Mouse (Mus musculus): ENCODE results near the gene Mrtfa.

DNA sequence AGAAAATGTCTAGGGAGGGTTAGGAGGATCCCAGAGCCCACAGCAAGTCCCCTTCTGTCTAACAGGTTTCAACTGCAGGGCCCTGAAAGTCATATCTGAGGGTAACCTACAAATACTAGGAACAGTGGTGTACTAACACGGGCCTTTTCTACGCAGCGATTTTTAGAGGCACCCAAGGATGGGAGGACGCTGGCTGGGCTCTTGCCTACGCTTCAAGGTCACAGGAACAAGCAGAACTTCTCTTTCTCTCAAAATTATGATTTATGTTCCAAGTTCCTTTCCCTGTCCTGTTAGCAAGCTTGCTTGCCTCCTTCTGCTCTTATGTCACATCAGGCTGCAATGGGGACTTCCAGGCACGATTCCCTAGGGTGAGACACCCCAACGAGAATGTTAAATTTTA lies 144.5 kb downstream of the Mrtfa start:
- TF ChIP-seq CTCF (IDR thresholded peaks at IDR 0.05; ENCODE audit: borderline replicate concordance, insufficient read depth, low read length) (no peak), POLR2A (IDR thresholded peaks at IDR 0.05; ENCODE audit: low read depth, low read length) (no peak)

Data from embryonic fibroblast, embryonic 13.5 days (primary cell).